ENCODE assay signal across 22 mouse cellular contexts in genomic region chr2:158559945-158560344, GRCm38 (mm10). TPM values are rescaled to one million over a fixed set of nuclear protein-coding genes. Genes with fewer than 3 reads are reported as not detected.
DNase-seq lines count a peak whose midpoint lies in the region; ATAC-seq and TF ChIP-seq lines count a peak whose summit lies in the region.
"Had no signal": no experiment of that assay in that cellular context is flagged by ENCODE, and none has a peak within 500 bp of the region (broad histone marks: within the 10 kb centered on the region; RNA-seq: fewer than 3 reads in every experiment).

No protein-coding gene starts in this region.

- H3K9ac ChIP-seq in forebrain, embryonic 12.5 days, result no peak overlapping the region
- H3K9ac ChIP-seq in forebrain, postnatal 0 days, result no peak overlapping the region
- H3K9ac ChIP-seq in neural tube, embryonic 11.5 days (ENCODE audit: low read length), result no peak overlapping the region
- H3K9ac ChIP-seq in midbrain, embryonic 12.5 days (replicated peaks), result no peak overlapping the region
- H3K9ac ChIP-seq: embryonic facial prominence, embryonic 12.5 days; liver, embryonic 14.5 days; lung, embryonic 15.5 days had no signal

- DNase-seq in forebrain, postnatal 0 days, result no peak
- peak; percentile 20 for DNase-seq in neural tube, embryonic 11.5 days (ENCODE audit: low spot score)
- DNase-seq in neural tube, embryonic 10.5 days (ENCODE audit: extremely low spot score, low spot score), result no peak
- peak; percentile 82 for DNase-seq in retina, postnatal 1 day
- DNase-seq in left cerebral cortex, postnatal 4 days, result no peak
- DNase-seq in thymus, postnatal 10 days (ENCODE audit: low spot score in 2 of 2), result no peak
- DNase-seq: adrenal gland, postnatal 14 days; cerebellum, postnatal 36 days; kidney, adult 11 months; lung, postnatal 4 days; thymus, postnatal 4 days had no signal

- H3K27me3 ChIP-seq in forebrain, embryonic 12.5 days, result peaks cover 19% of the 10 kb centered on the region
- H3K27me3 ChIP-seq in forebrain, postnatal 0 days (ENCODE audit: insufficient read depth, low read length), result no peaks in the 10 kb centered on the region
- H3K27me3 ChIP-seq in neural tube, embryonic 11.5 days (ENCODE audit: control insufficient read depth, insufficient read depth, low read length), result peaks cover 7% of the 10 kb centered on the region
- peaks cover 26% of the 10 kb centered on the region for H3K27me3 ChIP-seq in midbrain, embryonic 12.5 days

- no peak for TF ChIP-seq CTCF in forebrain, postnatal 0 days (IDR thresholded peaks at IDR 0.05; ENCODE audit: low read depth)

- no peak overlapping the region for H3K4me3 ChIP-seq in forebrain, embryonic 12.5 days (replicated peaks)
- no peak overlapping the region for H3K4me3 ChIP-seq in forebrain, postnatal 0 days (ENCODE audit: low read depth, low read length)
- H3K4me3 ChIP-seq in neural tube, embryonic 11.5 days (ENCODE audit: low read depth, low read length), result no peak overlapping the region
- no peak overlapping the region for H3K4me3 ChIP-seq in midbrain, embryonic 12.5 days
- H3K4me3 ChIP-seq: embryonic facial prominence, embryonic 12.5 days; lung, embryonic 15.5 days had no signal

- 17% methylated on average over 6 of the region's 6 CpGs for WGBS in forebrain, embryonic 12.5 days
- WGBS in forebrain, postnatal 0 days, result 11% methylated on average over 6 of the region's 6 CpGs
- 41% methylated on average over 6 of the region's 6 CpGs for WGBS in neural tube, embryonic 11.5 days
- 26% methylated on average over 6 of the region's 6 CpGs for WGBS in midbrain, embryonic 12.5 days

- no peak for ATAC-seq in forebrain, embryonic 12.5 days (ENCODE audit: low FRiP score)
- no peak for ATAC-seq in forebrain, postnatal 0 days
- ATAC-seq in neural tube, embryonic 11.5 days (ENCODE audit: insufficient read depth, low FRiP score, low TSS enrichment), result no peak
- ATAC-seq in midbrain, embryonic 12.5 days (ENCODE audit: low FRiP score, low read depth), result no peak

- H3K4me1 ChIP-seq in forebrain, embryonic 12.5 days, result peaks cover 57% of the 10 kb centered on the region
- H3K4me1 ChIP-seq in forebrain, postnatal 0 days (ENCODE audit: insufficient read depth), result peaks cover 8% of the 10 kb centered on the region
- H3K4me1 ChIP-seq in neural tube, embryonic 11.5 days (ENCODE audit: control insufficient read depth, insufficient read depth, low read length), result 0 out of 2 replicates have a peak, but pooled peaks cover 3% of the 10 kb centered on the region
- peaks cover 56% of the 10 kb centered on the region for H3K4me1 ChIP-seq in midbrain, embryonic 12.5 days

- no peaks in the 10 kb centered on the region for H3K9me3 ChIP-seq in forebrain, embryonic 12.5 days
- H3K9me3 ChIP-seq in forebrain, postnatal 0 days (ENCODE audit: low read length), result no peaks in the 10 kb centered on the region
- H3K9me3 ChIP-seq in neural tube, embryonic 11.5 days (ENCODE audit: control insufficient read depth, low read length), result no peaks in the 10 kb centered on the region
- H3K9me3 ChIP-seq in midbrain, embryonic 12.5 days, result no peaks in the 10 kb centered on the region
- H3K9me3 ChIP-seq: lung, embryonic 15.5 days had no signal

- intact Hi-C loops in left cerebral cortex, postnatal 4 days (cut with DNase I), result loop anchor here (5.0 kb wide), 1 partner anchor 47 kb away; no protein-coding TSS in a partner anchor

- no peaks in the 10 kb centered on the region for H3K36me3 ChIP-seq in forebrain, embryonic 12.5 days (replicated peaks)
- H3K36me3 ChIP-seq in forebrain, postnatal 0 days (ENCODE audit: insufficient read depth), result no peaks in the 10 kb centered on the region
- no peaks in the 10 kb centered on the region for H3K36me3 ChIP-seq in neural tube, embryonic 11.5 days (ENCODE audit: control insufficient read depth, insufficient read depth, low read length)
- H3K36me3 ChIP-seq in midbrain, embryonic 12.5 days, result no peaks in the 10 kb centered on the region
- H3K36me3 ChIP-seq: embryonic facial prominence, embryonic 12.5 days; G1E; lung, embryonic 15.5 days had no signal

- H3K4me2 ChIP-seq in forebrain, embryonic 12.5 days, result no peak overlapping the region
- no peak overlapping the region for H3K4me2 ChIP-seq in forebrain, postnatal 0 days (ENCODE audit: low read depth)
- H3K4me2 ChIP-seq in neural tube, embryonic 11.5 days (ENCODE audit: low read depth), result no peak overlapping the region
- H3K4me2 ChIP-seq in midbrain, embryonic 12.5 days (replicated peaks), result no peak overlapping the region; the same call in 1 of the 2 replicates
- H3K4me2 ChIP-seq: embryonic facial prominence, embryonic 12.5 days; lung, embryonic 15.5 days had no signal

- peak overlapping the region; percentile 63; the same call in 1 of the 2 replicates for H3K27ac ChIP-seq in forebrain, embryonic 12.5 days
- no peak overlapping the region for H3K27ac ChIP-seq in forebrain, postnatal 0 days (ENCODE audit: low read depth, low read length)
- H3K27ac ChIP-seq in neural tube, embryonic 11.5 days (ENCODE audit: low read depth, low read length), result no peak overlapping the region
- peak overlapping the region; percentile 81 for H3K27ac ChIP-seq in midbrain, embryonic 12.5 days (replicated peaks)
- H3K27ac ChIP-seq: embryonic facial prominence, embryonic 12.5 days; kidney, postnatal 0 days; liver, embryonic 14.5 days; lung, embryonic 15.5 days had no signal

RNA-seq across cellular contexts. Expression of gene Arhgap40, which starts 47.3 kb away (rescaled TPM):
- 0.36 and 0.81 TPM in 2 replicates for polyA plus RNA-seq in forebrain, embryonic 12.5 days (2016; fragmentation: Nextera tagmentation; extraction: Ambion mirVana)
- 0.14 and 0.46 TPM in 2 replicates for total RNA-seq in forebrain, postnatal 0 days (2014; rRNA removed)
- 0.41 and 0.58 TPM in 2 replicates for polyA plus RNA-seq in forebrain, postnatal 0 days (2015; fragmentation: Nextera tagmentation; extraction: Ambion mirVana)
- not detected in 2 replicates for polyA plus RNA-seq in neural tube, embryonic 11.5 days (2014; fragmentation: Nextera tagmentation; extraction: Ambion mirVana)
- polyA plus RNA-seq in midbrain, embryonic 12.5 days (2016; fragmentation: Nextera tagmentation; extraction: Ambion mirVana), result 0.46 and 0.51 TPM in 2 replicates
- total RNA-seq in left cerebral cortex, postnatal 4 days (2021), result under 1 TPM in 1 of 2 experiments, not detected in 1; 0.56 TPM
- total RNA-seq: adrenal gland, postnatal 14 days; G1E; gastrocnemius, postnatal 4 days; layer of hippocampus, postnatal 25 days; left cerebral cortex, postnatal 14 days had no signal
- polyA plus RNA-seq: G1E; heart, embryonic 16.5 days; lung, embryonic 15.5 days had no signal

RNA-seq across cellular contexts. Expression of gene Slc32a1, which starts 50.6 kb away (rescaled TPM):
- 3.8 and 4.3 TPM in 2 replicates for polyA plus RNA-seq in forebrain, embryonic 12.5 days (2016; fragmentation: Nextera tagmentation; extraction: Ambion mirVana)
- 23.5 and 37.4 TPM in 2 replicates for total RNA-seq in forebrain, postnatal 0 days (2014; rRNA removed)
- 7.4 and 10.8 TPM in 2 replicates for polyA plus RNA-seq in forebrain, postnatal 0 days (2015; fragmentation: Nextera tagmentation; extraction: Ambion mirVana)
- 1.6 and 2.4 TPM in 2 replicates for polyA plus RNA-seq in neural tube, embryonic 11.5 days (2014; fragmentation: Nextera tagmentation; extraction: Ambion mirVana)
- 3.2 and 4.2 TPM in 2 replicates for polyA plus RNA-seq in midbrain, embryonic 12.5 days (2016; fragmentation: Nextera tagmentation; extraction: Ambion mirVana)
- total RNA-seq in left cerebral cortex, postnatal 4 days (2021), result 10 to 100 TPM; 41.8 to 59.9 TPM
- total RNA-seq: adrenal gland, postnatal 14 days; G1E; gastrocnemius, postnatal 4 days had no signal
- polyA plus RNA-seq: embryonic facial prominence, embryonic 12.5 days; G1E; heart, embryonic 16.5 days; kidney, postnatal 0 days; lung, embryonic 15.5 days had no signal

RNA-seq across cellular contexts. Expression of gene Adig, which starts 57.5 kb away (rescaled TPM):
- polyA plus RNA-seq in forebrain, embryonic 12.5 days (2016; fragmentation: Nextera tagmentation; extraction: Ambion mirVana), result not detected in 2 replicates
- total RNA-seq in forebrain, postnatal 0 days (2014; rRNA removed), result not detected in 2 replicates
- not detected in 2 replicates for polyA plus RNA-seq in forebrain, postnatal 0 days (2015; fragmentation: Nextera tagmentation; extraction: Ambion mirVana)
- polyA plus RNA-seq in neural tube, embryonic 11.5 days (2014; fragmentation: Nextera tagmentation; extraction: Ambion mirVana), result not detected in 2 replicates
- polyA plus RNA-seq in midbrain, embryonic 12.5 days (2016; fragmentation: Nextera tagmentation; extraction: Ambion mirVana), result not detected in 2 replicates
- not detected for total RNA-seq in left cerebral cortex, postnatal 4 days (2021)
- total RNA-seq: G1E; layer of hippocampus, postnatal 25 days; left cerebral cortex, postnatal 14 days had no signal
- polyA plus RNA-seq: embryonic facial prominence, embryonic 12.5 days; G1E; heart, embryonic 16.5 days; kidney, postnatal 0 days; liver, embryonic 14.5 days; lung, embryonic 15.5 days had no signal

Comparison
In these comparisons a context has a peak if more than half of its experiments do, and no peak if none do; other contexts are left out.
1. H3K27ac ChIP-seq: peak in forebrain, embryonic 12.5 days (single experiment) and midbrain, embryonic 12.5 days (single experiment); none in forebrain, postnatal 0 days (single experiment) and neural tube, embryonic 11.5 days (single experiment).
2. DNase-seq: peak in neural tube, embryonic 11.5 days (single experiment) and retina, postnatal 1 day (single experiment); none in forebrain, postnatal 0 days (single experiment), neural tube, embryonic 10.5 days (single experiment), left cerebral cortex, postnatal 4 days (single experiment) and thymus, postnatal 10 days (0 of 2).